Mouse (Mus musculus) right cerebral cortex, postnatal 10 days (tissue): ENCODE measurements at regions not wholly inside any gene's neighbourhood (a gene's known extent, or its start where the extent isn't known, plus 50 kb on each side); places are given as distances from the start of the nearest gene placed in this dataset.

Experiments used
- DNase-seq, 2 experiments: peaks; one replicate each; pipeline ENCODE4 v3.0.0; 2021; ENCODE audit warnings: low spot score in 2 of 2

GRCm38 (mm10) chr4:140463296-140463695 lies 202.5 kb downstream of the Arhgef10l start:
- no peak for DNase-seq

DNA sequence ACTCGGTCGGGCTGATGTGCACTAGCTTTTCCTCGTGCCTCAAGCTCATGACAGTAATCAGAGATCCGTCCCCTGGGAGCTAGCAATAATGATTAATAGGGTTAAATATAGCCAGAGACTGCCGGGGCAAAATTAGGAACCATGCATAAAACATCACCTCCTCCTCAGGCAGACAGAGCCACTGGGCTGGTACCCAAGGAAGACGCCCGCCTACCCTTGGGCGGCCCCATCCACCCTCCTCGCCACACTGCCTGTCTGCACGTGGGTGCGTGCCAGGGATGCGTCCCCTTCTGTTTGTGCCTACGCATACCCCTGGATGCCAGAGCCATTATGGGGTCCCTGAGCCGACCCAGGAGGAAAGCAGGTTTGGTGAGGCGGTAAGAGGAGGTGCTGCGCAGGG lies 204.5 kb downstream of the Arhgef10l start:
- peak; percentile 86 to 90 for DNase-seq

DNA sequence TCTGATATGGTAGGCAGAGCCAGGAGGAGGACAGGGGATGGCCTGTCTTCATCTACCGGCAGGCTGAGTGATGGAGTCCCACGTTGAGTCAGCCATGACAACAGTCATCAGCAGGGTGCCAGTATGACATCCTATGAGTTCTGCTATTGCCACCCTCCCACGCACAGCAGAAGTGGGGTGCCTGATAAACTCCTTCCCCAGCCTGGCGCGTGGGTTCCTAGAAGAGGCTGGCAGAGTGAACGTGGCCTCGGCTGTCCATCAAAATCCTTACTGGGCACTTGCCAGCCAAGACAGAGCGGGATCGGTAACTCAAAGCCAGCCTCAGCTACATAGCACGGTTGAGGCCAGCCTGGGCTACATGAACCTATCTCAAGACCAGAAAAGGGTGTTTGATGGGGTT lies 202.5 kb upstream of the Igsf21 start:
- DNase-seq = peak; percentile 45 to 72

DNA sequence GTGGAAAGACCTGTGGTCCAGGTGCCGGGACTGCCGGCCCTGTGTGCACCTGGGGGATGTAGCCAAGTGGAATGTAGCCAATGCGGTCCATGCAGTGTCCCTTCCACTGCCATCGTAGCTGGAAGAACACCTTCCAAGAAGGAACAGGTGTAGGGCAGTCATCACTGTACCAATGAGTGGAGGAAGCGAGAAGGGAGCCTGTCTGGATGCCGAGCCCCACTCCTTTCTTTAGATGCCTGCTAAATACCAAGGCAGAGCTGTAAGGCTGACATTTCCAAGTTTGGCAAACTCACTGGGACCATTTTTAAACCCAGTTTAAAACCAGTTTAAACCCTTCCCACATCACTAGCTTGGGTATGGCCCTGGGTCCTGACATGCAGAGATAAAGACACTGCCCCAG lies 199.9 kb upstream of the Igsf21 start:
- DNase-seq = peak in 1 of 2 experiments; percentile 49

- DNase-seq = no peak
These were observed 199.3 kb upstream of the Igsf21 start for GRCm38 (mm10) chr4:140445931-140446330.

DNA sequence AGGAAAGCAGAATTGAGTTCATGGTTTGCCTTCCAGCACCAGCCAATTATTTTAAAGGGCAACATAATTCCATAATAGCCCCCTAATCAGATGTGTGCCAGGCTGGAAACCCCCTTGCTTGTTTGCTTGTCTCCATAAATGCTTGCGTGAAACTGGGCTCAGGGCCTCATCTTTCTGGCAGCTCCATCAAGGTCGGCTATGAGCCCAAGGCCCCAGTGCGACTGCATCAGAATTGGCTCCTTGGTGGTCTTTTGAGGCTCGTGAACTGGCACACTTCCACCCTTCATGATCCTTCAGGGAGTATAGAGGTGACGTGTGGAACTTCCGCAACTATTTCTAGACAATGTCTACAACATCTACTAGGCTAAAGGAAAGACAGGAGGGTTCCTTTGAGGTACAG lies 196.6 kb upstream of the Igsf21 start:
- DNase-seq = no peak

GRCm38 (mm10) chr4:140441805-140442204 lies 195.2 kb upstream of the Igsf21 start:
- peak; percentile 46 to 54 for DNase-seq

DNA sequence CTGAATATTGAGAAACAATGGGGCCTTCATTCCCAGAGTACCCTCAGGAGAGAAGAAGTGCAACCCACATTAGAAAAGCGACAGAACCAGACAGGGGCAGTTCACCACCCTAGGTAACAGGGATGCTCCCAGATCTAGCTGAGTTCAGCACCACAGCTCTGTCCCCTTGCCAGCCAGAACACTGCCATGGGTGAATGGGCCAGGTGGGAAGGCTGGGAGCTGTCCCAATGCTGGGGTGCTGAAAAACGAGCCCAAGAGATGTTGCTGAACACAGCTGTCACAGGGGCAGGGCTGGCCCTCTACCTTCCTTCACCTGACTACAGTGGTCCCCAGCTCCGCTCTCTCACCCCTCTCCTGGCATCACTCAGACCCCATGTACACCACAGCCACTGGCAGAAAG lies 193.3 kb upstream of the Igsf21 start:
- no peak for DNase-seq

DNA sequence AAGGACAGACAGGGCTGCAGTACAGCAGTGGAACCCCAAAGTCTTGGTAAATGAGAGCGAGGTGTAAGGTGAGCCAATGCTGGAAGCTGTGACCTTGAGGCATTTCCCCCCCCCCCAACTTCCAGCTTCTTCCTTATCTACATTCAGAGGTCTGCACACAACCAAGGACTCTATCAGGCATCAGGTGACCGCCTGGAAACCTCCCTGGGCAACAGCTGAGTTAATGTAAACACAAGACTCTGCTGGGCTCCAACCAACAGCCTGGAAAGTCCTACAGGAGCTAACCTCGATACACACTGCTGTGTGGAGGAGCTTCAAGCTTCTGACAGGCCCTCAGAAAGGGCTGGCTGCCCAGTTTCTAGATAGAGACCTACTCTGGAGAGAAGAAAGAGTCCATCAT lies 189.4 kb upstream of the Igsf21 start:
- no peak for DNase-seq

DNA sequence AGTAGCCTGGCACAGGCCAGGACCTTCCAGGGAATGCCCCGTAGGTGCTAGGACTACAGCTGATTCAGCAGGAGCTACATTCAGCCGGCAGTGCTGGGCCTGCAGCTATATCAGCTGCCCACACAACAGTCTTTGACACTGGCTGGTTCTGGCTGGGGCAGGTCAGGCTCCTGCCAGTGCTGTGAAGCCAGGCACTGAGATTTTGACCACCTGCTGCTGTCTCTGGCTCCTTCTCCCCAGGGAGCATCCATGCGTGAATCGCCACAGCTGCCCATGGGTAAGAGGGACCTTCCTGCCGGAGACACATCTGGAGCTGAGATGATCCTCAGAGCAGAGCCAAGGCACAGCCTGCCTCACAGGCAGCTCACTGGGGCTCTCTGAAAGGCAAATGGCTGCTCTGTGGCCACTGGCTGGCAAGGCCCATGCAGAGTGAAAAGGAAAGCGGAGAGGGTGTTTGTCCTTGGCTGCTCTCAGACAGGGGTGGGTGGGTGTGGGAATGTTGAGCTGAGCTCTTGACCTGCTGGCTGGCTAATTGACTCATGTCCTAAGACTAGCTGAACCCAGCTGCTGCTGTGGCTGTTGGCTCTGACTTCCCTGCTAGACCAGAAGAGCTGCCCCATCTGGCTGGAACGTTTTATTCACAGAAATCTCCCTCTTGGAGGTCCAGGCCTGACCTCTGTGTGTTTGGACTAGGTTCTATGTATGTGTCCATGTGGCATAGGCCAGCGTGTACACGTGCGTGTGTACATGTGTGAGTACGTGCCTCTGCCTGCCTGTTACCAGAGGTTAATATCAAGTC lies 187.4 kb upstream of the Igsf21 start:
- no peak for DNase-seq

DNA sequence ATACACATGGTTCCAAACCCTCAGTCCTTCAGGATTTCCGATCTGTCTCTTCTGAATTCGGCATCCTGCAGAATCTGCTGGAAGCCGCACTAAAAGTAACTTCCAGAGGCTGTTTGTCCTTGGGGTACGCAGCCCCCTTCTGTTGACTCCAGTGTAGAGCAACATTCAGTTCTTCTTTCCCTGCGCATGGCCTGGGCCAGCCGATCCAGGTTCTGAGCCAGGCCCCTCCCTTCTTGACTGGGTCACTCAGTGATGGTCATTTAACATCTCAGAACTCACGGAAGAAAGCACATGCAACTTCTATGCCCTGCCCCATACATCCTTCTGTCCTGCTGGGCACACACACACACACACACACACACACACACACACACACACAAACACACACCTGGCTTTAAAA lies 185.5 kb upstream of the Igsf21 start:
- DNase-seq = no peak

DNA sequence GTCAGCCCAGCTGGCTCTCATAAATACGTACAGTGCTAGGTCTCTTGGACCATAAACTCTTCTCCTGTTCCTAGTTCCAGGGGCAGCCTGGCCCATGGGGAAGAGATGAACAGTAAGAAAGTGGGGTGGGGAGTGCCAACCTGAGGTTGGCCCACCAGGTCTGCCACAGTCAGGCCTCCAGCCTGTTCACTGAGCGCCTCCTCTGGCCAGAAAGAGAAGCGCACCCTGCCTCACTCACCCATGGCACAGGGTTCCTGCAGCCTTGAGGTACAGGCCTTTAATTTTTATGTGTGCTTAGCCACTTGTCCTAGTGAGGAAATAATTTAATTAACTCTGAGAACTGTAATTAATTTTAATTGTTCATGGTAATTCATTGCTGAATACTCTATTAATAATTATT lies 180.5 kb upstream of the Igsf21 start:
- no peak for DNase-seq

GRCm38 (mm10) chr4:140423791-140424190 lies 177.2 kb upstream of the Igsf21 start:
- DNase-seq = peak; percentile 71 to 80

DNA sequence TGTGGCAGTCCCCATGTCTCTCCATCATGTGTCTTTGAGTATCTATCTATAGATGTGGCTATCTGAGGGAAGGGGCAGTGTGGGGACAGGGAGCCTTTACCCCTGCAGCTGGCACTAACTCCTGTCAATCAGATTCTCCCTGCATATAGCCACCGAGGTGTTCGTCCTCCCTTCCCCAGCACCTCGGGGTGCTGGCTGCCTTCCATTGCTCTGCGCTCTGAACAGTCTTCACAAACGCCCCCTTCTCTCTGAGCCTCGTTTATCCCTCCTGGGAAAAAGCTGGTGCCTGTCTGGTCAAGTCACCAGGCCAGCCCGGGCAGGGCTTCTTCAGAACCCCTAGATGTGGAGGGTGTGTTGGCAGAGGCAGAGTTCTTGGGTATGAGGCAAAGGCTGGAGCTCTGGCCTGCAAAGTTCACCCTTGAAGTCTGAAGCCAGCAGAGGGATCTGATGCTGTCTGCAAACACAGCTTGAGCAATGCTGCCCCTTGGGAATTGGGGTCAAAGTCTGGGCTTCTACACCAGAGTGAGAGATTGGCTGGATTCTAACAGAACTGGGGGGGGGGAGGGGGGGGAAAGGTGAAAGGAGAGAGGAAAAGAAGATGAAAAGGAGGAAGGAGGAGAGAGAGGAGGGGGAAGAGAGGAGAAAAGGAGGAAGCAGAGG lies 175.5 kb upstream of the Igsf21 start:
- no peak for DNase-seq

DNA sequence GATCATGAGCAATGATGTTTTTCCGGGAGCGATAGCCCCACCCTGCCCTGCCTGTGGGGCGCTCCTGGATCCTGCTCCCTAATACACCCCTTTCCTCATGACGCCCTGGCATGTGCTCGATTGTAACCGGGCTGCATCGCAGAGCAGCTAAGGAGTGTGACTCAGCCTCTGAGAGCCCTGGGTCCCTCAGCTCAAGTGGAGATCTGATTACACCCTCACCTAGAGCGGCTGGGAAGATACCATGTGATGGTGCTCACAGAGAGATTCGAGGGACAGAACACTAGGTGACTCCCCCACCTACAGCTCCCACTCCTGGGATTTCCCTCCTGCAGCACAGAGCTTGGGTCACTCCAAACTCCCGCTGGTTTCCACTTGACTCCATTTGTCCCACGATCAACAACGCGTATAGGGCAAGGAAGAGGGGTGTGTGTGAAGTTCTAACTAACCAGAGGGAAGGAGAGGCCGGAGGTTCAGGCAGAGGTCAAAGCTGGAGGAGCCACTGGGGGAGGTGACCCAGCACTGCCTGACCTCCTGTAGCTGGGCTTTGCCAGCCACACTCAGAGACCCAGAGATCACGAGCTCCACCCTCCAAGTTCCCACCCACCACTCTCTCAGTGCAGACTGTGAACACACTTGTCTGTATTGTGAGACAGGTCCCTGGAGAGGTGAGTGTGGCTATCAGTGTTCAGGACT lies 173.3 kb upstream of the Igsf21 start:
- no peak for DNase-seq

GRCm38 (mm10) chr4:140412312-140412930 lies 165.8 kb upstream of the Igsf21 start:
- DNase-seq = peak; percentile 50 to 58

DNA sequence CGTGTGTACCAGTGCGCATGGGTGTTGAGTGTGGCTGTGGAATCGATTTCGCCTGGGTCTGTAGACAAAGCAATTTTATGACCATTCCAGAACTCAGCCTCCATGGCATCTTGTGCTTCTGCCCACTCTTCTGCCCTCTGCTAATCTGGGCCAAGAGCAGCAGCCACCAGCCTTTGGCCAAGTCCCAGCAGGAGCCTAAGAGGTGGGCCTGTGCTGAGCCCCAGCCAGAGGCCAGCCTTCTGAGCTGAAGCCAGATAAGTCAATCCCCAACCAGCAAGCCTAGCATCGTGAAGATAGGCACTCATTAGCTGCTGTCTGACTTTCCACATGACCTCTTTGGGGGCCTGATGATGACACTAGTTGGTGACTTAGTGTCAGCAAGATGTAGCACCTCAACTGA lies 161.9 kb upstream of the Igsf21 start:
- DNase-seq = no peak

GRCm38 (mm10) chr4:140406913-140407312 lies 160.3 kb upstream of the Igsf21 start:
- DNase-seq = no peak

DNA sequence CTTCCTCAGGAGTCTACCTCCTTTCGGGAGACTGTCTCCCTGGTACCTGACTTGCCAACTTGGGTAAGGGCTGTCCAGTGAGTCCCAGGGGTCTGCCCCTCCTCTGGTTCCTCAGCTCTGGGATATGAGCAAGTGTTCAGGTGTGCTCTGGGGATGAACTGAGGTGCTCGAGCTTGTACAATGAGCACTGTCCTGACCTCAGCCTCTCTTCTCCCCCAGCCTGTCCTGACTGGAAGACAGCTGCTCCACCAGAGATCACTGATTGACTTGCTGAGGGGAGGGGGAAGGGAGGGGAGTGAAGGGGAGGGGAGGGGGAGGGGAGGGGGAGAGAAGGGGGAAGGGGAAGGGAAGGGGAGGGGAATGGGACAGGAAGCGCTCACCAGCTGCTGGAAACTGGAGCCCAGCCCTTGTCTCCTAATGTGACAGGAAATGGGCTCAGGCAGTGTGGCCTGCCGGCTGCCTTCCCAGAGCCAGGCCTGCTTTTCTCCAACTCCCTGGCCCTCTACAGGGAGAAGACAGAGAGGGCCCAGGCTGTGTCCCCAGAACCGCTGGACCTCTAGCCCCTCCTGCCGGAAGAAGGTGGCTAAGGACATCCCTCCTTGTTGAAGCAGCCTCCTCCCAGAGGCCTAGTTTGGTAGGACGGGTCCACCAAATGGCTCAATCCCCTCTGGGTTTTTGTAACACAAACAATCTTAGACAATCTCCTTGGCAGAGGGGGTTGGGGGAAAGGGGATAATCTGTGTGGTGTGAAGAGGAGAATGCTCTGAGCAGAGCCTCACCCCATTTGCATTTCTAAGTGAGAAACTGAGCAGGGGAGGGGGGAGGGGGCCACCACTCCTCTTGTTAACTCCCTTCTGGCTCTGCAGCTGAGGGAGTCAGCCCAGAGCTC lies 159.7 kb upstream of the Igsf21 start:
- DNase-seq = peak in 1 of 2 experiments; percentile 37

DNA sequence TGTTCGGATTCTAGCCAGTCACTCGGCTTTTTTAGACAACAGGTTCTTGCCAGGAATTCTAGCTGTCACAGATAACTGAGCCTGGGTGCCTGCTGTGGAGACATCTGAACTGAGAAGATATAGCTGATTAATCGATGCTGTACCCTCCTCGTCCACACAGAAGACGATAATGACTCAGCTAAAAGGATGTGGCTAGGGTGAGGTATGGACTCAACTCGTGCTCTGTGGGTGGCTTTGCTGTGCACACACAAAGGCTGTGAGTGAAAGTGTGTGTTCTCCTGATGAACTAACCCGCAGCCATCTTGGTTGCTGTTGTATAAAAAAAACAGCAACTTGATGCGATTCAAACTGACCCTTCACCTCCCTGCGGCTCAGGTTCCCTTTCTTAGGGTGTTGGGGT lies 158.8 kb upstream of the Igsf21 start:
- DNase-seq = no peak

- DNase-seq = no peak
These were observed 156.5 kb upstream of the Igsf21 start for GRCm38 (mm10) chr4:140403128-140403527.
